Mouse (Mus musculus) thymus, adult 2 months (tissue): ENCODE measurements around the gene 3110070M22Rik.

Experiments
- CTCF ChIP-seq: fragments of 200-500 bp; IDR thresholded peaks from 2 replicates; pipeline ENCODE4 v1.5.1; 2012; ENCODE audit warnings: mild to moderate bottlenecking, control low read depth, low read length, moderate library complexity, borderline replicate concordance; ENCODE audit not compliant: control insufficient read depth, poor library complexity, insufficient read depth; ENCODE audit errors: extremely low read depth
- POLR2A ChIP-seq: fragments of 200-500 bp; IDR thresholded peaks from 2 replicates; pipeline ENCODE4 v1.6.1; 2012; ENCODE audit warnings: mild to moderate bottlenecking, low read length, control low read depth, moderate library complexity; ENCODE audit not compliant: control insufficient read depth, poor library complexity, insufficient read depth; ENCODE audit errors: extremely low read depth

DNA sequence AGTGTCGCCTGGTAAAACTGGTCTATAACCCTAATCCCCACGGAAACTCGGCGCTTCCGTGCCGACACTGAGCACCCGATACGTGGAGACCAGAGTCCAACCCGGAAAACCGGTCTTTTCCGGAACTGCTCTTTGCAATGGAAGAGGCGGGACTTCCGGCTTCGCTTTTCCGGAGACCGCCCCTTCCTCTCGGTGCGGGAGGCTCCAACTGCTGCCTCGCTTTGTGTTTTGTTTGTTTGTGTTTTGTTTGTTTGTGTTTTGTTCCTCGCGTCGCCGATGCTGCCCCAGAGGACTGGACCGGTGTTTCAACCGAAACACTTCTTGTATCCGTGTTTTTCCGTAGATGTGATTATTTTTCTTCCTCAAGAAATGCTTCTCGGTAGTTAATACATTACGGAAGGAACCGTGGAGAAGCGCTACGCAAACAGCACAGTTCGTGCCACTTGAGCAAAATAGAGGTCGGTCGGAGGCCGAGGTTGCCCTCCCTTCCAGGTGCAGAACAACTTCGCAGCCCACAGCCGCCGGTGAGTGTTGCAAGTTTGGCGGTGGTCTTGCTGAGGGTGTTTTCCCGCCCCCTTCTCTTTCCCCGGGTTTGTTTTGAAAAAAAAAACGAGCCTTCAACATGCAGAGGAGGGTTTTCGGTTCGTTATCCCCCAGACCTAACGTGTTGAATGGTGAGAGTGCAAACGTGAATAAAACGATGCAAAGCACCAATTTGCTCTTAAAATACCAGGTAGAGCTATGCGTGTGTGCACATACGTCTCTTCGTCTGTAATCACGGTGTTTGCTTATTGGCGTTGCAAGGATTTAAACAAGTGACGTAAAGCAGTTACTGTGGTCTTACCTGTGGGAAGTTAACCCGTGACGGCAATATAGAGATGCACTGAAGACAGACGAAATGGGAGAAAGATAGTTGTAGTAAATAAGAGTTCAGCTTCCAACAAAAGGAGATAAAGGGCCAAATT is 25.3 kb downstream of the 3110070M22Rik start, which contains the start of gene 4833420G17Rik:
- TF ChIP-seq CTCF (no peak), POLR2A (peak; percentile 78; the same call in 1 of the 2 replicates)
